Mouse (Mus musculus) MEL (cell line): ENCODE results near the gene Slc1a5. TPM values are rescaled to one million over a fixed set of nuclear protein-coding genes. Genes with fewer than 3 reads are reported as not detected.

Source experiments
- DNase-seq: peaks from one replicate; pipeline ENCODE4 v3.0.0; 2011; ENCODE audit warnings: low read depth, low spot score
- H3K27ac ChIP-seq: 2 replicates; pipeline ENCODE4 v1.5.1; 2012; ENCODE audit warnings: low read depth, mild to moderate bottlenecking, control low read depth, low read length, moderate library complexity; ENCODE audit not compliant: control insufficient read depth
- H3K27me3 ChIP-seq, 2 experiments: fragments of 150-350 bp in 1 of 2; sonication (generic) in 1 of 2; 2 replicates each; pipeline ENCODE4 v1.6.1; 2012; ENCODE audit warnings: low read length in 2 of 2, mild to moderate bottlenecking in 2 of 2, improper control_type of control experiment in 1 of 2, moderate library complexity in 1 of 2; ENCODE audit not compliant: insufficient read depth in 2 of 2, control insufficient read depth in 1 of 2
- H3K36me3 ChIP-seq, 2 experiments: 2 replicates each; pipeline ENCODE4 v1.6.1; 2012 to 2014; ENCODE audit warnings: low read length in 2 of 2, improper control_type of control experiment in 1 of 2, inconsistent platforms in 1 of 2, mild to moderate bottlenecking in 1 of 2; ENCODE audit not compliant: insufficient read depth in 2 of 2, control insufficient read depth in 1 of 2
- H3K4me1 ChIP-seq, 2 experiments: fragments of 150-350 bp in 1 of 2; sonication (generic) in 1 of 2; 2 replicates each; pipeline ENCODE4 v1.6.1; 2012; ENCODE audit warnings: low read length in 2 of 2, improper control_type of control experiment in 1 of 2, mild to moderate bottlenecking in 1 of 2; ENCODE audit not compliant: insufficient read depth in 2 of 2, control insufficient read depth in 1 of 2
- H3K4me3 ChIP-seq, 2 experiments: fragments of 150-350 bp in 1 of 2; sonication (generic) in 1 of 2; 2 replicates each; pipeline ENCODE4 v1.5.1; 2012; ENCODE audit warnings: low read depth in 2 of 2, low read length in 2 of 2, mild to moderate bottlenecking in 2 of 2, moderate library complexity in 2 of 2, control low read depth in 1 of 2, improper control_type of control experiment in 1 of 2; ENCODE audit not compliant: control insufficient read depth in 1 of 2, insufficient read depth in 1 of 2
- H3K79me2 ChIP-seq: 2 replicates; pipeline ENCODE4 v1.6.1; 2012; ENCODE audit warnings: mild to moderate bottlenecking, low read length, moderate library complexity; ENCODE audit not compliant: control insufficient read depth, poor library complexity, insufficient read depth
- H3K9ac ChIP-seq: 2 replicates; pipeline ENCODE4 v1.6.1; 2012; ENCODE audit warnings: low read depth, mild to moderate bottlenecking, control low read depth, low read length, moderate library complexity; ENCODE audit not compliant: control insufficient read depth, poor library complexity, severe bottlenecking
- H3K9me3 ChIP-seq: fragments of 150-350 bp; sonication (generic); replicated peaks from 2 replicates; pipeline ENCODE4 v1.6.1; 2012; ENCODE audit warnings: mild to moderate bottlenecking, low read length, improper control_type of control experiment, moderate library complexity; ENCODE audit not compliant: insufficient read depth
- BHLHE40 ChIP-seq: IDR thresholded peaks from 2 replicates; pipeline ENCODE4 v1.6.1; 2012; ENCODE audit warnings: low read depth, mild to moderate bottlenecking, inconsistent platforms, low read length, improper control_type of control experiment, borderline replicate concordance
- CHD2 ChIP-seq: IDR thresholded peaks from 2 replicates; pipeline ENCODE4 v1.6.1; 2011; ENCODE audit warnings: low read length, improper control_type of control experiment
- CTCF ChIP-seq, 3 experiments: IDR thresholded peaks in 2 of 3; conservative IDR thresholded peaks in 1 of 3; 2 replicates each; pipeline ENCODE4 v1.5.1; 2011 to 2012; ENCODE audit warnings: low read length in 3 of 3, low read depth in 2 of 3, mild to moderate bottlenecking in 2 of 3, improper control_type of control experiment in 1 of 3, inconsistent platforms in 1 of 3, mixed read lengths in 1 of 3, moderate library complexity in 1 of 3; ENCODE audit not compliant: control insufficient read depth in 1 of 3, insufficient read depth in 1 of 3, poor library complexity in 1 of 3, severe bottlenecking in 1 of 3
- E2F4 ChIP-seq: IDR thresholded peaks from 2 replicates; pipeline ENCODE4 v1.6.1; 2011; ENCODE audit warnings: low read depth, low read length, improper control_type of control experiment, borderline replicate concordance
- ELF1 ChIP-seq: IDR thresholded peaks from 2 replicates; pipeline ENCODE4 v1.6.1; 2014; ENCODE audit warnings: low read depth, mild to moderate bottlenecking, inconsistent platforms, low read length, improper control_type of control experiment, moderate library complexity
- EP300 ChIP-seq, 2 experiments: IDR thresholded peaks; 2 replicates each; pipeline ENCODE4 v1.6.1; 2011; ENCODE audit warnings: improper control_type of control experiment in 2 of 2, low read length in 2 of 2, low read depth in 1 of 2, mild to moderate bottlenecking in 1 of 2
- GABPA ChIP-seq: IDR thresholded peaks from 2 replicates; pipeline ENCODE4 v1.6.1; 2012; ENCODE audit warnings: low read depth, mild to moderate bottlenecking, inconsistent platforms, low read length, improper control_type of control experiment, moderate library complexity
- JUND ChIP-seq: IDR thresholded peaks from 2 replicates; pipeline ENCODE4 v1.6.1; 2011; ENCODE audit warnings: low read depth, mild to moderate bottlenecking, improper control_type of control experiment, low read length
- KAT2A ChIP-seq: conservative IDR thresholded peaks from 2 replicates; pipeline ENCODE4 v1.6.1; 2012; ENCODE audit warnings: low read depth, low read length, improper control_type of control experiment, inconsistent platforms
- MAFK ChIP-seq: IDR thresholded peaks from 2 replicates; pipeline ENCODE4 v1.6.1; 2011; ENCODE audit warnings: low read depth, mild to moderate bottlenecking, low read length, improper control_type of control experiment, borderline replicate concordance
- MAX ChIP-seq: IDR thresholded peaks from 2 replicates; pipeline ENCODE4 v1.6.1; 2011; ENCODE audit warnings: low read length, improper control_type of control experiment
- MEF2A ChIP-seq: IDR thresholded peaks from 2 replicates; pipeline ENCODE4 v1.6.1; 2014; ENCODE audit warnings: low read depth, mild to moderate bottlenecking, inconsistent platforms, low read length, improper control_type of control experiment; ENCODE audit not compliant: poor library complexity, insufficient replicate concordance, severe bottlenecking; ENCODE audit errors: extremely low read depth
- MXI1 ChIP-seq: IDR thresholded peaks from 2 replicates; pipeline ENCODE4 v1.6.1; 2011; ENCODE audit warnings: mild to moderate bottlenecking, low read depth, low read length, improper control_type of control experiment
- MYB ChIP-seq: IDR thresholded peaks from 2 replicates; pipeline ENCODE4 v1.6.1; 2011; ENCODE audit warnings: mild to moderate bottlenecking, low read depth, low read length, improper control_type of control experiment
- MYC ChIP-seq: IDR thresholded peaks from 2 replicates; pipeline ENCODE4 v1.6.1; 2011; ENCODE audit warnings: low read depth, mild to moderate bottlenecking, low read length, improper control_type of control experiment, moderate library complexity
- NRF1 ChIP-seq: IDR thresholded peaks from 2 replicates; pipeline ENCODE4 v1.6.1; 2014; ENCODE audit warnings: low read depth, mild to moderate bottlenecking, inconsistent platforms, low read length, improper control_type of control experiment, moderate library complexity; ENCODE audit not compliant: poor library complexity, insufficient read depth, severe bottlenecking
- POLR2A ChIP-seq, 2 experiments: IDR thresholded peaks; 2 replicates each; pipeline ENCODE4 v1.6.1; 2011 to 2012; ENCODE audit warnings: low read length in 2 of 2, mild to moderate bottlenecking in 2 of 2, control low read depth in 1 of 2, improper control_type of control experiment in 1 of 2, low read depth in 1 of 2, moderate library complexity in 1 of 2; ENCODE audit not compliant: control insufficient read depth in 1 of 2, insufficient read depth in 1 of 2, poor library complexity in 1 of 2
- POLR2AphosphoS5 ChIP-seq: IDR thresholded peaks from 2 replicates; pipeline ENCODE4 v1.6.1; 2012; ENCODE audit warnings: low read depth, borderline replicate concordance, mild to moderate bottlenecking, inconsistent platforms, low read length, moderate library complexity, mixed read lengths
- RAD21 ChIP-seq: IDR thresholded peaks from 2 replicates; pipeline ENCODE4 v1.6.1; 2011; ENCODE audit warnings: mild to moderate bottlenecking, low read depth, low read length, improper control_type of control experiment
- RCOR1 ChIP-seq: IDR thresholded peaks from 2 replicates; pipeline ENCODE4 v1.6.1; 2012; ENCODE audit warnings: low read depth, mild to moderate bottlenecking, inconsistent platforms, low read length, improper control_type of control experiment
- SIN3A ChIP-seq: IDR thresholded peaks from 2 replicates; pipeline ENCODE4 v1.6.1; 2012; ENCODE audit warnings: low read length, improper control_type of control experiment, inconsistent platforms
- SMC3 ChIP-seq: IDR thresholded peaks from 2 replicates; pipeline ENCODE4 v1.6.1; 2011; ENCODE audit warnings: low read depth, low read length, improper control_type of control experiment
- TBP ChIP-seq: IDR thresholded peaks from 2 replicates; pipeline ENCODE4 v1.8.0; 2011; ENCODE audit warnings: low read depth, low read length, improper control_type of control experiment
- USF2 ChIP-seq, 2 experiments: IDR thresholded peaks; 2 replicates each; pipeline ENCODE4 v1.6.1; 2011 to 2012; ENCODE audit warnings: improper control_type of control experiment in 2 of 2, low read length in 2 of 2, borderline replicate concordance in 1 of 2, inconsistent platforms in 1 of 2, low read depth in 1 of 2, mild to moderate bottlenecking in 1 of 2; ENCODE audit not compliant: insufficient read depth in 1 of 2
- ZMIZ1 ChIP-seq: IDR thresholded peaks from 2 replicates; pipeline ENCODE4 v1.6.1; 2012; ENCODE audit warnings: low read depth, mild to moderate bottlenecking, inconsistent platforms, low read length, improper control_type of control experiment, moderate library complexity
- ZNF384 ChIP-seq: IDR thresholded peaks from 2 replicates; pipeline ENCODE4 v1.6.1; 2012; ENCODE audit warnings: low read depth, mild to moderate bottlenecking, inconsistent platforms, low read length, improper control_type of control experiment
- polyA plus RNA-seq, 2 experiments: library from polyadenylated mRNA; stranded (reverse) in 1 of 2; unstranded in 1 of 2; fragments of >175 nt in 1 of 2; fragments of >200 nt in 1 of 2; gene quantifications; 2 replicates each; pipeline versions ENCODE4 v1.2.1 to v1.2.4; 2012; ENCODE audit warnings: low replicate concordance in 2 of 2, low read depth in 1 of 2; ENCODE audit not compliant: insufficient read length in 2 of 2, insufficient read depth in 1 of 2, missing spikeins in 1 of 2
- total RNA-seq: library from RNA; depleted of rRNA; stranded (reverse); fragments of 300-350 nt; gene quantifications from 2 replicates; pipeline ENCODE4 v1.2.3, GENCODE M21; 2012

Gene Slc1a5
- total and polyA plus RNA-seq, 3 experiments, result 72.0 to 180 TPM; not detected in 1

DNA sequence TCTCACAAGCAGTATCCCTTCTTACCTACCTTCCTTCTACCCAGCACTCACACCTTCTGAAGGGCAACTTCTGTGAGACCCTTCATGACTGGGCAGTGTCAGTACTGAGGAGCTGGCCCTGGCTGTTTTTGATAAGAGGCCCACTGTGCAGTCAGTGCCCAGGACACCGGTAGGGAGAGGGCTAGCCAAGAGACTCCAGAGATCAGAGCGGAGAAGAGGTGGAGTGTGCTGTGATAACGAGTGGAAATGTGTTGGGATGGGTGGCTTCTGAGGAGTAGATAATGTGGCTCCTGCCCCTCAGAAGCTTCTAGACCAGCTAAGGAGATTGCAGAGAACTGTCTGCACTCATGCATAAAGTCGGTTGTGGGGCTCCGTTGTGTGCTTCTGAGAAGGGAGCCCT lies 38.7 kb downstream of the Slc1a5 start:
- no peak overlapping the region for H3K27ac ChIP-seq
- no peak overlapping the region for H3K9ac ChIP-seq
- H3K4me1 ChIP-seq, result peaks cover 15 to 27% of the 10 kb centered on the region in 2 experiments
- peaks cover 61% of the 10 kb centered on the region for H3K79me2 ChIP-seq
- H3K27me3 ChIP-seq, result no peaks in the 10 kb centered on the region
- H3K36me3 ChIP-seq, result peaks cover 4 to 37% of the 10 kb centered on the region in 2 experiments
- H3K9me3 ChIP-seq, result no peaks in the 10 kb centered on the region
- TF ChIP-seq NRF1, result no peak
- no peak for TF ChIP-seq POLR2A (IDR thresholded peaks at IDR 0.05; ENCODE audit: control insufficient read depth in 1 of 2, insufficient read depth in 1 of 2, low read depth in 1 of 2, low read length in 2 of 2, poor library complexity in 1 of 2)
- TF ChIP-seq JUND, result no peak
- no peak for TF ChIP-seq MEF2A
- no peak for TF ChIP-seq CHD2
- TF ChIP-seq MYB, result no peak
- TF ChIP-seq MXI1, result no peak
- TF ChIP-seq GABPA, result no peak
- TF ChIP-seq RCOR1, result no peak
- no peak for TF ChIP-seq SIN3A
- no peak for TF ChIP-seq TBP
- no peak for TF ChIP-seq USF2 (IDR thresholded peaks at IDR 0.05; ENCODE audit: borderline replicate concordance in 1 of 2, insufficient read depth in 1 of 2, low read depth in 1 of 2, low read length in 2 of 2)
- TF ChIP-seq SMC3, result no peak
- TF ChIP-seq KAT2A, result no peak
- TF ChIP-seq MAX, result no peak
- no peak for DNase-seq
- H3K4me3 ChIP-seq, result no peak overlapping the region

DNA sequence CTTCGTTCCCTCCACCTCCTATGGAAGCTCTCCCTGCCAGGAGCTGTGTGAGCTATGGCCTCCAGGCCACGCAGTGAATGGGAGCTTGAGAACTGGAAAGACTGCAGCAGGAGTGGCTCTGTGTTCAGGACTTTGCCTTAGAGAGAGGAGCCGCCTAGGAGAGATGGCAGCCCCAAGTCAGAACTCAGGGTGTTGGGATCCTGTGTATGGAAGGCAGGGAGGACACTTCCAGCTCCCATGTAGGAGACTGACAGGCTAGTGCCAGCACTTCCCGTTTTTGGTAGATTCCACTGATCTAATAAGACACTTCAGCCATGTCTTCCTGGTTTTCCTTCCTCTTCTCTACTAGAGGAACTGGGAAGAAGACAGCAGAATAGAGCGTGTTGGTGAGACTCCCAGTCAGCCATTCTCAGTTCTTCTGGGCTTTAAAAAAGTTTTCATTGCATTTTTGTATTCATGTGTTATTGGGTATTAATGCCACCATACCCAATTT lies 39.2 kb downstream of the Slc1a5 start:
- Histone ChIP-seq H3K9me3 (no peaks in the 10 kb centered on the region), H3K27ac (no peak overlapping the region), H3K4me1 (peaks cover 15 to 27% of the 10 kb centered on the region in 2 experiments), H3K9ac (no peak overlapping the region), H3K79me2 (peaks cover 61% of the 10 kb centered on the region), H3K36me3 (peaks cover 8 to 37% of the 10 kb centered on the region in 2 experiments), H3K4me3 (no peak overlapping the region), H3K27me3 (no peaks in the 10 kb centered on the region)
- peak; percentile 43 for DNase-seq
- TF ChIP-seq ZMIZ1 (no peak), ZNF384 (no peak), RAD21 (no peak), POLR2AphosphoS5 (no peak), CHD2 (no peak), BHLHE40 (no peak), E2F4 (no peak), MAFK (no peak), CTCF (IDR thresholded peaks at IDR 0.05 in 2 of 3, conservative IDR thresholded peaks at IDR 0.05 in 1 of 3; ENCODE audit: control insufficient read depth in 1 of 3, insufficient read depth in 1 of 3, low read depth in 2 of 3, low read length in 3 of 3, poor library complexity in 1 of 3, severe bottlenecking in 1 of 3) (no peak), EP300 (IDR thresholded peaks at IDR 0.05; ENCODE audit: low read depth in 1 of 2, low read length in 2 of 2) (no peak), JUND (no peak), MYC (no peak), SMC3 (no peak), ELF1 (no peak), SIN3A (no peak), MEF2A (no peak)
- TF ChIP-seq, all 39 proteins: peak for 0
